Mouse (Mus musculus): ENCODE results near the gene Gm21974.
"Not testable (repeated sequence)": the region's sequence is repeated elsewhere in the genome, so short reads cannot be mapped to it uniquely, and the experiment has no call there.

Gene Gm21974

DNA sequence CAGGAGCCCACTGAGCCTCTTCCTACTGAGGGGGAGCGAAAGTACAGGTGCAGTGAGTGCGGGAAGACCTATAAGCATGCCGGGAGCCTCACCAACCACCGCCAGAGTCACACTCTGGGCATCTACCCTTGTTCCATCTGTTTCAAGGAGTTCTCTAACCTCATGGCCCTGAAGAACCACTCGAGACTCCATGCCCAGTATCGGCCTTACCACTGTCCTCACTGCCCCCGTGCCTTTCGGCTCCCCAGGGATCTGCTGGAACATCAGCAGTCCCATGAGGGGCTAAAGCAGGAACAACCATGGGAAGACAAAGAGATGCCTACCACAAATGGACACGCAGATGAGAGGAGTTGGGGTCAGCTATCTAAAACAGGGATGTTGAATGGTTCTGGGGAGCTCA is 16.0 kb downstream of the Gm21974 start:
- CTCF ChIA-PET: interaction anchor here (1.4 kb wide), 1 partner anchor 25 kb away, joined by 5 read pairs; the partner anchor contains the start of gene Bckdk

DNA sequence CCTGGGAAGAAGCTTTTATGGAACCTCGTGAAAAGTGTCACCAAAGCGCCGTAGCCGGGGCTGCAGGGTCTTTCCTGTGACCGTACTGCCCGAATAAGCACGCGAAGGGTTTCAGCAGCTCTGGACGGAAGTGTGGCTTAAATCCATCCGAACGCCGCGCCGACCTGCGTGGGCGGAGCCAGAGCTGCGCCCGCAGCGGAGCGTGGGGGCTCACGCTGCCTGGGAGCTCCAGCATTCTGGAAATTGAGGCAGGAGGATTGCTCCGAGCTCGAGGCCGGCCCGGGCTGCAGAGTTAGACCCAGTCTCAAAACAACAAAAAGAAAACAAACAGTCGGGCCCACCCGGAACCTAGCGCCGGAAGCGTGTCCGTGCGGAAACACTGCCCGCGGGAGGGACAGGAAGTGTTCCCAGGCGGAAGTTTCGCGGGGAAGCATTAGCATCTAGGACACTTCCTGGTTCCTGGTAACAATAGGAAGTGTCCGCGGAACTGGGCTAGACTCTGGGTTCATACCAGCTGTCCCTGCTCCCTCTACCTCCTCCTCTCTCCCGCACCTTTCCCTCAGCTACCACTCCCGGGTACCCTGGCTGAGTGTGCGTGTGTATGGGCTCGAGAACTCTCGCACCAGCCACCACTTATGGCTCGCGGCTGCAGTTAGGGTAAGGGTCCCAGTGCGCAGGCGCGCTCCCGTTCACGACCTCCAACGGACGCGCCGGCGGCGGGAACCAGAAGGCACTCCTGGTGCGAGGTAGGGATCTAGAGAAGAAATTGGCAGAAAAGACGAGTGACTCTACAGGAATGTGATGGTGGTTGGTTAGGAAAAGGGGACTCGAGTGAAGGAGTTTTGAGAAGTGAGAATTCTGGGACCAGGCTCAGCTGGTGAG is 18.5 kb downstream of the Gm21974 start, which contains the start of gene Zfp668:
Zfp668 (minus strand) TSS at position 362 of the 882 bp plus-strand sequence.
- CTCF ChIA-PET: interaction anchor here (0.6 kb wide), 1 partner anchor 1213 kb away, joined by 3 read pairs; no protein-coding TSS in a partner anchor

DNA sequence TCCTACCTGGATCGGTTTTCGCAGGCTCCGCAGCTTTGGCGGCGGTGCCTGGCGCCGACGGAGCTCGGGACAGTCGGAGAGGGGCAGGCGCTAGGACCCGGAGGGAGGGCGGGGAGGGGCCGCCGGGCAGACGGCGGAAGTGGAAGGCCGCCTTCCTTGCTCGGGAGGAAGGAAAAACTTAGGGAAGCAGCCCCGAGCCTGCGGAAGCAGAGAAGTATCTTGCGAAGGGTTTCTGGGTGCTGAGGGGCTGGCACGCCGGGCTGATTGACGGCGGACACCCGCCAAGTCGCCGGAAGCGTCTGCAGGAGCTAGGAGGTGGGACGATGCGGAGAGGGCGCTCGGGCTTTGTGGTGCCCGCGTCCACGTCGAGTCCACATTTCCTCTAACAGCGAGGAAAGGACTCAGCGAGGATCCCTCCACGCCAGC is 19.2 kb downstream of the Gm21974 start, which contains the start of gene Zfp646:
Zfp646 (plus strand) TSS at position 181 of the 426 bp plus-strand sequence.
- CTCF ChIA-PET: interaction anchor here (0.6 kb wide), 2 partner anchors 47 to 1212 kb away, joined by 3 to 4 read pairs; no protein-coding TSS in a partner anchor

DNA sequence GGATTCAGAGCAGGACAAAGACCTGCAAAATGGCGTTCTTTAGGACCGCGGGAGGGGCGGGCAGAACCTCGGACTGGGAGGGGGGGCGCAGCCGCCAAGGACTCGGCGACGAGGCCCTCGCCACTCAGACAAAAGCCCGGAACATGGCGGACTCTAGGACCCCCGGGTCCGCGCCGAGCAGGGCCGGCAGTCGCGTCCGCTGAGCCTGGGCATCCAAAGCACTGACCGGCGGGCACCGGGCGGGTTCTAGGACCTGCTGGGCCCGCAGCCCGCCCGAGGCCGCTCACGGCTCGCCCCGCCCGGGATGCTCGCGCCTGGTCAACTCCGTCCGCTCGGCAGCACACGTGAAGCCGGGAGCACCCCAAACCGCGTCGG is 19.6 kb downstream of the Gm21974 start:
- CTCF ChIA-PET: interaction anchor here (0.5 to 0.7 kb wide), 4 partner anchors 47 to 578 kb away, joined by 3 to 4 read pairs (median 3); no protein-coding TSS in a partner anchor

DNA sequence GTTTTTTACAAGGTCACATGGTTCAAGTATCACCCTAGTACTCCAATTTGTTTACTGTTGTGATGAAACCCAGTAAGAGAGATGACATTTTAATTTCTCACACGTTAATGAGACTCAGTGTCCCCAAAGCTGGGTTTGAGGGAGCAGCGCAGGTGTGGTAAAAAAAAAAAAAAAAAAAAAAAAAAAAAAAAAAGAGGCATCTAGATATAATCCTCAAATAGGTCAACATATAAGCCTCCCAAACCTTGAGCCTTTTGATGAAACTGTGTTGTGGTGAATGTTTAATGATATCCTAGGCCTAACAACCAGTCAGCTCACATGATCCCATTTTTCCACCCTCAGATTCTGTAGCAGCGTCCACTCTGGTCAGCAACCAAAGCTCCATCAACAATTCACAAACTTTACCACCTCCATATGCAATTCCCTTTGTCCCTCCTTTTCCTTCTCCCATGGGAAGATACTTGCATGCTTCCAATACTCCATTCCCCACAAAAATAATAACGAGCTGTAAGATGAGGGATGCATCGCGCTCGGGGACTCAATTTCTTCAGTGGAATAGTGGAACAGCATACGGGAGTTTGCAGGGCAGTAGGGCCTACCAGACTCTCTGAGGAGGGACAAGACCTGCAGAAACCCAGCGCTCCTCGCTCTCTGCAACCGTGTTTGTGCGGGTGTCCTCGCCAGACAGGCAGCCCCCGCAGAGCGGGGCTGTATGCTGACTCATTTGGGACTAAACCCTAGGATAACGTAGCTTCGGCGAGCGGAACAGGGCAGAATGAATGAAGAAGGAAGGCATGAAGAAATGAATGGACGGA is 20.2 kb downstream of the Gm21974 start:
- CTCF ChIA-PET: interaction anchor here (0.5 to 1.0 kb wide), 6 partner anchors 42 to 577 kb away, joined by 3 to 4 read pairs (median 3); no protein-coding TSS in a partner anchor

DNA sequence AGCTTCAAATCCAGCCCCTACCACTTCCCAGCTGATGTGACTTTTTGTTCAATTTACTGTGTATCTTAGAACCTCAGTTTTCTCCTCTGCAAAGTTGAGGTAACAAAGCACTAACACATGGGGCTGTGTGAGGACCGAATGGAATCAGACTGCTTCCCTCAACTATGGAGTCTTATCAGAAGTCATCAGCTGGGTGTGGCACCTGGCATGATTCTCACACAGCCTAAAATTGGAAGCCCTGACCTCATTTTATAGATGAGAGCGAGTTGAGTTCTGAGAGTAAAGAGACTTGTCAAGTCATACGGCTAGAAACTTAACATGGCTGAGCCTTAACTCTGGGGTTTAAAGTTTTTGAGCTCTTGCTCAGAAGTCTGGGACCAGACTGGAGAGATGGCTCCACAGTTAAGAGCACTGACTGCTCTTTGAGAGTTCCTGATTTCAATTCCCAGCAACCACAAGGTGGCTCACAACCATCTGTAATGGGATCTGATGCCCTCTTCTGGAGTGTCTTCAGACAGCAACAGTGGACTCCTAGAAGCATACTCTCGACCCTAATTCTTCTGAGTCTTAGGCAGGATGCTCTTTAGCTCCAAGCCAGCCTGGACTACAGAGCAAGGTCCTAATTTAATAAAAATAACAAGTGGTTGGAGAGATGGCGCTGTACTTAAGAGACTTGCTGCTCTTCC is 25.0 kb downstream of the Gm21974 start:
- CTCF ChIA-PET: interaction anchor here (0.5 to 0.6 kb wide), 2 partner anchors 16 to 1117 kb away, joined by 3 to 5 read pairs; no protein-coding TSS in a partner anchor

DNA sequence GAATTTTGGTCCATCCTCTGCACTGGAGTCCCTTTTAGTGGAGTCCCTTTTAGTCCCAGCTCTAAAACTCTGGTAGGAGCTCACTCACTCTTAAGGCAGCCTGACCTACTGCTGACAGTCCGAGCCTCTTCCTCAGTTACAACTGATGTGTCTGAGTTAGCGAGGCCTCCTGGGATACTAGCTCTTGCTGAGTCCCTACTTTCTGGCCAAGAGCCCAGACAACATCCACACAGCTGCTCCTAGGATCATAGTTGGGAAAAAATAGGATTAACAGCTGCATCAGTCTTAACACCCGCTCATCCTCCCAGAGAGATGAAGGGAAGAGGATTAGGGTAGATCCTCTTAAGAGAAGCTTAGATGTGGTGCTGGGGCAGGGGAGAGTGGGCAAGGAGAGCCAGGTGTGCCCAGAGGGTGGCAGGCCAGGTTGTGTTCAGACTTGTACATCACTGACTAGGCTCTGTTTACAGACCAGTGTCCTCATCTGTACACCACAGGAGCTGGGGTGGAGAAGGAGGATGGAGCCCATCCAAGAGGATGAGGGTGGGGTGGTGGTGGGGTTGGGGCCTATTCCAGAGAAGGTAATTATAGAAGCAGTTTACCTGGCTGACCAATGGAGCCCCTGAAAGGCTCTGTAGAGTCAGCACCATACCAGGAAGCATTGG is 26.0 kb downstream of the Gm21974 start:
- CTCF ChIA-PET: interaction anchor here (0.5 kb wide), 1 partner anchor 187 kb away, joined by 6 read pairs; no protein-coding TSS in a partner anchor

DNA sequence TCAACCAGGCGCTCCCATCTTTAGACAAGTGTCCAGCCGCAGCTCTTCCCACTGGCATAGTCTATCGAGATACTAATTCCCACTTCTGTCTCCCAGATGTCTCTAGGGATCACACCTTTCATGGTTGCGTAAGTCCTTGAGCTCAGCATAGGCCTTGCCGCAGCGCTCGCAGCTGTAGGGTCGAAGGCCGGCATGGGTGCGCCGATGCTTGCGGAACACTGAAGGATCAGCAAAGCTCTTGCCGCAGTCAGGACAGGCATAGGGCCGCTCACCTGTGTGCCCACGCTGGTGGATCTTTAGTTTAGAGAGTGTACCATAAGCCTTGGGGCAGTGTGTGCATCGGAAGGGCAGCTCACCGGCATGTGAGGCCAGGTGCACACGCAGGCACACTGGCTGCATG is 27.6 kb downstream of the Gm21974 start:
- CTCF ChIA-PET: no interaction called here

DNA sequence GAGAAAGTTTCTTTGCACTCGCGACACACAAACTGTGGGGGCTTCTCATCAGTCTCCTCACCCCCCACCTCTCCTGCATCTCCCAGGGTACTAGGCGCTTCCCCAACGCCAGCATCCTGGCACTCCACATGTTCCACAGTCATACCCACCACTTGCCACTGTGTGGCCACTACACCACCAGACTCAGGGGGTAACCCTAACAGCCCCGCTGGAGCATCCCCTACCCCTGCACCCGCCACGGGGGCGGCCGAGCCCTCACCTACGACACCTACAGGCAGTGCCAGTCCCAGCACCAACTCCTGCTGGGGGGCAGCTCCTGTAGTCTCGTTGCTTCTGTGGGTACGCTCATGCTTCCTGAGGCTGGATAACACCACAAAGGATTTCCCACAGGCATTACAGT is 28.8 kb downstream of the Gm21974 start:
- CTCF ChIA-PET: interaction anchor here (0.6 kb wide), 1 partner anchor 101 kb away, joined by 7 read pairs; no protein-coding TSS in a partner anchor

DNA sequence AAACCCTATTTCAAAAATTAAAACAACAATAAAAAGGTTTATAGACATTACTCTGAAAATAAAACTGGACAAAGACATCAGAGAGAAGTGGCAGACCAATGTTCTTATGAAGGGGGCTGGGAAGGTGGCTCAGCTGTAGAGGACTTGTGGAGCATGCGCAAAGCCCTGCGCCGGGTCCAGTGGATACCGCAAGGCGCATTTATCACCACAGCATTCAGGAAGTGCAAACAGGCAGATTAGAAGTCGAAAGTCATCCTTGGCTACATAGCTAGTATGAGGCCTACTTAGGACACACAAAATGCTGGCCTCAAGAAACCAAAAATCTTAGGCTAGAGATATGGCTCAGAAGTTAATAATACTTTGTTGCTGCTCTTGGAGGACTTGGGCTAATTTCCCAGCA is 37.0 kb downstream of the Gm21974 start:
- CTCF ChIA-PET: interaction anchor here (1.0 kb wide), 1 partner anchor 564 kb away, joined by 5 read pairs; no protein-coding TSS in a partner anchor

DNA sequence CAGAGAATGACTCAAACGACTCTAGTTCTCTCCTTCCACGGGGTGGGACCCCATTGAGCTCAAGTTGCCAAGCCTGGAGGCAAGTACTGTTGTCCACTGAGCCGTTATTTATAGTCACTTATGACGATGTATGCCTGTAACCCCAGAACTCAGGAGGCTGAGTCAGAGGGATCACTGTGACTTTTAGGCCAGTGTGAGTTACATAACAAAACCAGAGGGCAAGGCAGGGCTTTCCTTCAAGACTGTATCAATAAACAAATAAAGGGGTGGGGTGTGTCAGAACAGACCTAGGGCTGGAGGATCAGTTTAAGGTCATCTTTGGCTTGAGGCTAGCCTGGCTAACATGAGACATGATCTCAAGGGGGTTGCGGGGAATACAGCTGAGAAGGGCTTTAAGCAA is 44.3 kb downstream of the Gm21974 start:
- CTCF ChIA-PET: no interaction called here

DNA sequence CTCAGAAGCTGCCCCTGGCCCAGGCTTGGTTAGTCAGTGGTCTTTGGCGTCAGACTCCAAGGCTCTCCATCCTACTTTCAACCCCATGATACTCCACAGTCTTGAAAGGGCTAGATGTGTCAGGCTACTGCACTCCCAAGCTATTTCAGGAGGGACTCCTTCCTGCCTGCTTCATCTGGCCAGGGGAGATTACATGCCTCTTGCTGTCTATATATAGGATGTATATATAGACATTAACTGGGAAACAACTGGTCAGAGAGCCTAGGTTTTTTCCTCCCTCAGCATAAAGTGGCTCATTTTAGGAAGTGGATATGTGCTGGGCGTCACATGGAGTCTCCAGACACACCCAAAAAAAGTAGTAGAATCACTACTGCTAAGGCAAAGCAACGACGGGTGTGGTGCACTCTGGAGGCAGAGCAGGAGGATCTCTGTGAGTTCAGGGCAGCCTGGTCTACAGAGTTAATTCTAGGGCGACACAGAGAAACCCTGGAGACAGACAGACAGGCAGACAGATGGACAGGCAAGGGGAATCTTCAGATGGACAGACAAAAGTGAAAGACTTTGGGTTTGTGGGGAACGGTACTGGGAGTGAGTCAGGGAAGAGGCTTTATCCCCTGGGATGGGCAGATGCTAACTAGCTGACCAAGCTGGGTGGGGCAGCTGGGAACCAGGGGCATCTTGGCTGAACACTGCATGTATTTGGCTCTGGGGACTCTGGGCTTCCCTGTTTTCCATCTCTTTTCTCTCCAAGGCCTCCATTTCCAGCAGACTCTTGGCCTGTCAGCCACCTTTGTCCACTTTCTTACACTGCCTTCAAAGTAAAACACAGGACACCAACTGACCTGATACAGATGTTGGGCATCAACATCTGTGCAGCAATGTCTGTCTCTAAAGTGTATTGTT is 45.0 kb downstream of the Gm21974 start:
- CTCF ChIA-PET: no interaction called here

DNA sequence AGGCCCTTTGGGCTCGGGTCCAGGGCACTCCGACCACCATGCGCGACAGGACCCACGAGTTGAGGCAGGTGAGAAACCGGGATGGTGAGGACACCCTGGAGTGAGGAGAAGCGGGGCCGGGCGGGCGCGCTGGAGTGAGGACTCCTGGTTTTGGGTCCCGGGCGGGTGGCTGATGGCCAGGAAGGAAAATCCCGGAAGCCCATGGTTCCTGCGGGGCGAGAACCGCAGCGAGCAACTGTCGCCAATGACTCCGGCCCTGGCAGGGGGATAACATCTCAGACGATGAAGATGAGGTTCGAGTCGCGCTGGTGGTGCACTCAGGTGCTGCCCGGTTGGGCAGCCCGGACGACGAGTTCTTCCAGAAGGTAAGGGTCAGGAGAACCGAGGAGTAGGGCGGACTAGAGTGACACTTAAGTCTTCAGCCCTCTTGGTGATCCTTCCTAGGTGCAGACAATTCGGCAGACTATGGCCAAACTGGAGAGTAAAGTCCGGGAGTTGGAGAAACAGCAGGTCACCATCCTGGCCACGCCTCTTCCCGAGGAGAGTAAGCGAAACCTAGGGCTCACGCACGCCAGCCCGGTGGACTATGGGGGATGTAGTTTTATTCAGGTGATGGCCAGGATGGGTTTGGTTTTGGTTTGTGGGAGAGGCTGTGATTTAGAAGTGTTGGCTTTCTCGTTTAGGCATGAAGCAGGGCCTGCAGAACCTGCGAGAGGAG is 53.1 kb downstream of the Gm21974 start:
- CTCF ChIA-PET: no interaction called here

DNA sequence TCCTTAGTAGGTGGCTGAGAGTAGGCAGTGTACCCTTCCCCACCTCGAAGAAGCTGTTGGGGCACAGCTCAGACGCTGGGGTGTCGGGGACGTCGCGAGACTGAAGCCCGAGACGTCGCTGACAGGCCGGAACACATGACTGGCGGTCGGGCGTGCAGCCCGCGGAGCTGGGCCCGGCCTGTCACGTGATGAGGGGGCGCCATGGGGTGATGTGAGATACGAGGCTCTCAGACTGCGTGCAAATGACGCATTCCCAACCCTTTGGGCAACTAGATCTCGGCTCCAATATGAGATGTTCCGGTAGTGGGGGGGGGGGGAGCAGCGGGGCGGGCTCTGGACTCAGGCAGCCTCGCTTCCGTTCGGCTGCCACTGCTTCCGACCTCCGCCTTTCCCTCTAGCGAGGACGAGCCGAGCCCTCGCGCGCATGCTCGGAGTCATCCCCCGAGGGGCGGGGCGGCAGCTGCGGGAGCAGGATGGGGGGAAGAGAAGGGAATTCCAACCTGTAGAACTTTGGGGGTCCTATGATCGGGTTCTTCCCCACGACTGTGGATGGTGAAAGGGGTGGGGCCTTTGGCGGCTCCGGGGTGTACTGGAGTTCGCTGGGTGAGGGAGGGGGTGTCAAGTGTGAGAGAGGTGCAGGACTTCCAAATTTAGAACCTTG is 53.8 kb downstream of the Gm21974 start:
- CTCF ChIA-PET: no interaction called here

DNA sequence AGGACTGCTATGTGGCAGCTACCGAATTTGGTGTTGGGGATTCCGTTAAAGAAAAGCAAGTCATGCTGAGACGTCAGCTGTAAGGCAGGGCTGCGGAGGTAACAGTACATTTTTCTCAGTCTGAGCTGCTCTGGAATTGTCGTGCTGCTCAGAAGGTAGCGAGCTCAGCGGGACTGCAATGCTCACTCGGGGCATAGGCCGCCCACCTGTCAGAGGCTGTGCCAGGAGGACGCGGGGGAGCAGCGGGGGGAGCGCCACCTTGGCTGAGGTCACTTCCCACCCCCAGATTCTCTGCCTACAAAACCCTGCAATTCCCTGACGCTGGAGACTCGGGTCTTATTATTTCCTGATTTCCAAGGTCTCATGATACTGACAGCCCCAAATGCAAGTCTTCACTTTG is 54.4 kb downstream of the Gm21974 start:
- CTCF ChIA-PET: interaction anchor here (0.5 to 0.6 kb wide), 2 partner anchors 21 to 221 kb away, joined by 3 to 13 read pairs; no protein-coding TSS in a partner anchor

DNA sequence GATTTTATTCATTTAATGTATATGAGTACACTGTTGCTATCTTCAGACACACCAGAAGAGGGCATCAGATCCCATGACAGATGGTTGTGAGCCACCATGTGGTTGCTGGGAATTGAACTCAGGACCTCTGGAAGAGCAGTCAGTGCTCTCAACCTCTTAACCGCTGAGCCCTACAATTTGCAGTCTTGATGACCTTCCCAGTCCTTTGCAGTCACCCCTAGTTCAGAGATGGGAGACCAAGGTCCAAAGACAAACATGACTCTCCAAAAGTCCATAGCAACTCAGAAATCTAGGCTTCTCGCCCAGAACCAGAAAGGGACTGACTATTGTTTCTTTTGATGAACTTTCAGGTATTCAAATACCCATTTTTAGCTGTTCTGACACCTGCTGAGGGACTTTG is 55.2 kb downstream of the Gm21974 start:
- CTCF ChIA-PET: interaction anchor here (0.7 kb wide), 1 partner anchor 39 kb away, joined by 8 read pairs; the partner anchor contains the start of gene Hsd3b7

DNA sequence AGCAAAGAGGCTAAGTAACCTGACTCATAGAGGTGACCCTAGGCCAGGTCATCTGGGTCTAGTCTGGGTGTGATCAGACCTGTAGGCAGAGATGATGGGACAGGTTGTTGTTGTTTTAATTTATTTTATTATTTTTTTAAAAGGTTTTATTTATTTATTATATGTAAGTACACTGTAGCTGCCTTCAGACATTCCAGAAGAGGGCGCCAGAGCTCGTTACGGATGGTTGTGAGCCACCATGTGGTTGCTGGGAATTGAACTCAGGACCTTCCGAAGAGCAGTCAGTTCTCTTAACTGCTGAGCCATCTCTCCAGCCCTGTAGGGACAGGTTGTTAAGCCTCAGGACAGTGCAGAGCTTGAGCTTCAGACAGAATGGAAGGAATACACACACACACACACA is 57.4 kb downstream of the Gm21974 start:
- CTCF ChIA-PET: not testable (repeated sequence)

DNA sequence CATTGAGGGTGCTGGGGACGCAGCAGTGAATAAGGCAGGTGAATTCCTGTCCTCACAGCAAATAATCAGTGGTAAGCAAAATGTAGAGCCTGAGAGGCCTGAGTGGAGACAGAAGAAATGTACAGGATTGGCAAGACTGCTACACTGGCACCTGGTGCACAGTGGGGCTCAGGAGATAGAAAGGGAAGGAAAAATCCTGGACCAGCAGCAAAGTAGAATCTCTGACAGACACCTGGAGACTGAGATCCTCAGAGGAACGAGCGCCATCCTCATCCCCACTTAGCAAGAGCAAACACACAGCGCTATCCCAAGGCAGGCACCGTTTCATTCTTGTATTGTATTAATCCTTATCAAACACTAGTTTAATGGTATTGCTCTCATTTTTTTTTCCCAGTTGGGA is 57.8 kb downstream of the Gm21974 start:
- CTCF ChIA-PET: no interaction called here
